Mouse (Mus musculus) heart, postnatal 4 days (tissue): ENCODE measurements around the gene Arid3a. TPM values are rescaled to one million over a fixed set of nuclear protein-coding genes. Genes with fewer than 3 reads are reported as not detected.
"Not testable (repeated sequence)": the region's sequence is repeated elsewhere in the genome, so short reads cannot be mapped to it uniquely, and the experiment has no call there.

Experiments used
- DNase-seq: peaks from one replicate; pipeline ENCODE4 v3.0.0; 2021
- total RNA-seq, 2 experiments: library from RNA; stranded (reverse); gene quantifications; 2 replicates each; pipeline ENCODE4 v1.2.3; 2021

Gene Arid3a
- total RNA-seq, result 1 to 10 TPM; 4.2 to 4.3 TPM

- peak; percentile 89 for DNase-seq
Measured at GRCm38 (mm10) chr10:79926491-79927323, at the start of gene Arid3a. Gene Arid3a, plus strand, starts transcription at chr10:79927043.

- no peak for DNase-seq
Measured at GRCm38 (mm10) chr10:79877174-79877573, 49.7 kb upstream of the Arid3a start.

- peak; percentile 42 for DNase-seq
Measured at GRCm38 (mm10) chr10:79877757-79878156, 49.1 kb upstream of the Arid3a start.

GRCm38 (mm10) chr10:79879527-79879926 is 47.3 kb upstream of the Arid3a start:
- DNase-seq, result no peak

DNA sequence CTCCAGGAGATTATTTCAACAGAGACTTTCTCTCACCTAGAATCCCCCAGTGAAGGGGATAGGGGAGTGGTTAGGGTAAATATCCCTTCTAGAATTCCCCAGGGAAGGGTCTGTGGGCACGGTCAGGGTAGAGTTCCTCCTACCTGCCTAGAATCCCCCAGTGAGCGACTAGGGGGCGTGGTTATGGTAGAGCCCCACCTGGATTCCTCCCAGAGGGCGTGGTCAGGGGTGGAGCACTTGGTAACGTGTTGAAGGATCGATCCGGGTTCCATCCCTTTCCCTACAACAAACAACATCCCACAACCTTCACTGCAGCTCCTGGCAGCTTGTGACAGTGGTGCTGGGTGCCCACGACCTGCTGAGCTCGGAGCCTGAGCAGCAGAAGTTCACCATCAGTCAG is 46.1 kb upstream of the Arid3a start:
- no peak for DNase-seq

DNA sequence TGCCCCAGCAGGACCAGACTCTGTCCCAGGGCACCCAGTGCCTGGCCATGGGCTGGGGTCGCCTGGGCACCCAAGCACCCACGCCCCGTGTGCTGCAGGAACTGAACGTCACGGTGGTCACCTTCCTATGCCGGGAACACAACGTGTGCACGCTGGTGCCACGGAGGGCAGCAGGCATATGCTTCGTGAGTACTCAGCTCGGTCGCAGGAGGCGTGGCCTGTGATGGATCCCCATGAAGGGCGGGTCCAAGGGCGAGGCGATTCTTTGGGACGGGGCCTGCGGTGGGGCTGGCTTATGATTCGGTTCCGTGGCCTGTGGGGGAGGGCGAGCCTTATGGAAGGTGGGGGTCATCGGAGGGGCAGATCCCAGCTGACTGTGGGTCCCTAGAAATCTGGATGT is 44.9 kb upstream of the Arid3a start:
- peak; percentile 40 for DNase-seq

GRCm38 (mm10) chr10:79883297-79884084 is 43.4 kb upstream of the Arid3a start:
- DNase-seq, result peak; percentile 88

DNA sequence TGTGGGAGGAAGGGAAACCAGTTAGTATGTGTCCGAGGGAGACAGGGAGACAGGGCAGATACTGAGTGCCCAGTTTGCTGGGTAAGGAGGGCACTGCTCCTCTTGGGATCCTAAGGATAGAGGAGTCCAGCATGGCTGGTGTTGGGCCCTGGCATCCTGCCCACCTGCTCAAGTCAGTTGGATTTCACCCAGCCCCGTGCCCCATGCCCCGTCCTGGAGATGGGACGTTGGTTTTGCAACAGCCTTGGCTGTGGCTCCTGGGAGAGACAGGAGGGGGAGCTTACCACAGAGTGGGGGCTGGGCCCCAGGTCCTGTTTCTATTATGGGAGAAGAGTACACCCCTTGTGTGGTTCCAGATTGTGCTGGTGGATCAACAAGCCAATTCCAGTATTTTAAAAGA is 42.4 kb upstream of the Arid3a start:
- DNase-seq, result peak; percentile 77

DNA sequence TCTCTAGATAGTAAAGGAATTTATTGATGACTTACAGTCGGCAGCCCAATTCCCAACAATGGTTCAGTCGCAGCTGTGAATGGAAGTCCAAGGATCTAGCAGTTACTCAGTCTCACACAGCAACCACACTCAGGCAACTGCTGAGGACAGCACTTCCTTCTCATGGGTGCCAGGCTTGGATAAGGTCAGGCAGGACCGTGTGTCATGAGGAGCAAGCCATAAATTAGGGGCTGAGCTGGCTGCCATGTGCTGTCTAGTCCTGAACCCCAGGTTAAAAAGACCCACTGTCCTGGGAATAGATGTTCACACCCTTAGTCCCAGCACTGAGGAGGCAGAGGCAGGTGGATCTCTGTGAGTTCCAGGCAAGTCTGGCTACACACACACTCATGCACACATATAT is 41.9 kb upstream of the Arid3a start:
- not testable (repeated sequence) for DNase-seq

- DNase-seq, result no peak
Measured at GRCm38 (mm10) chr10:79886054-79886453, 40.8 kb upstream of the Arid3a start, which contains the start of gene Elane. Gene Elane, plus strand, starts transcription at chr10:79886247.

- no peak for DNase-seq
Measured at GRCm38 (mm10) chr10:79886611-79887010, 40.2 kb upstream of the Arid3a start.

DNA sequence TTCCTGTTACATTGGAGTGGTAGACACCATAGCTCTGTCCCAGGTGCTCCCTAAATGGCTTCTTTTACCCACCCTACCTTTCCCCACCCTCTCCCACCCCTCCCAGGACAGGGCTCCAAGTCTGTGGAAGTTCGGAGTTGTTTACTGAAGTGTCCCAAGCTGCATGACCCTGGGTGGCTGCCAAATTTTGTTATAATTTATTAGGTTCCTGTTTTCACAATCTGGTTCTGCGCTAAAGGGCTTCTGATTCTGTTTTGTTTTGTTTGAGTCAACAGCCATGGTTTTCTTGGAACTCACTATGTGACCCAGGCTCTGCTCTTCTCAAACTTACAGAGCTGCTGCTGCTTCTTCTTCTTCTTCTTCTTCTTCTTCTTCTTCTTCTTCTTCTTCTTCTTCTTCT is 37.5 kb upstream of the Arid3a start:
- DNase-seq, result no peak

GRCm38 (mm10) chr10:79890670-79891069 is 36.2 kb upstream of the Arid3a start, which contains the start of gene Cfd:
Gene Cfd, plus strand, starts transcription at chr10:79890853.
- DNase-seq, result no peak

GRCm38 (mm10) chr10:79892451-79893118 is 34.3 kb upstream of the Arid3a start:
- peak; percentile 84 for DNase-seq

GRCm38 (mm10) chr10:79896306-79896705 is 30.5 kb upstream of the Arid3a start:
- DNase-seq, result no peak

GRCm38 (mm10) chr10:79896814-79897213 is 30.0 kb upstream of the Arid3a start:
- no peak for DNase-seq

GRCm38 (mm10) chr10:79897316-79898245 is 29.3 kb upstream of the Arid3a start:
- no peak for DNase-seq

DNA sequence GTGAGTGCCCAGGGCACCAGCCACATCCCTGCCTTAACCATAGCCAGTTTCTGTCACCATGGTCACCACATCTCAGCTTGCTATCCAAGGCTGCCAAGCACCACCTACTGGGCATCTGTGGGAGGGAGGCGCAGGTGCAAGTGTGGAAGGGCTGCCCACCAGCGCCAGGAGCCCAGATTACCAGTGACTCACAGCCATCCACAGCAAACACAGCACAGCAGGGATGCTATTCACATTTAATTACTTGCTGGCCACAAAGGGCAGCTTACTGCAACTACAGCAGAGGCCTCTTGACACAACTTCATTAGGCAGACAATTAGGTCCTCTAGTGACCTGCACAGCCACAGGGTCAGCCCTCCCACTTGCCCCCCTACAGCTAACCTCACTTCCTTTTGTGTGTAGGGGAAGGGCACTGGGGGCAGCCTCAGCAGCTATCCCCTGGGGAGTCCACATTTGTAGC is 25.9 kb upstream of the Arid3a start:
- DNase-seq, result no peak

- DNase-seq, result no peak
Measured at GRCm38 (mm10) chr10:79906712-79907111, 20.1 kb upstream of the Arid3a start.

DNA sequence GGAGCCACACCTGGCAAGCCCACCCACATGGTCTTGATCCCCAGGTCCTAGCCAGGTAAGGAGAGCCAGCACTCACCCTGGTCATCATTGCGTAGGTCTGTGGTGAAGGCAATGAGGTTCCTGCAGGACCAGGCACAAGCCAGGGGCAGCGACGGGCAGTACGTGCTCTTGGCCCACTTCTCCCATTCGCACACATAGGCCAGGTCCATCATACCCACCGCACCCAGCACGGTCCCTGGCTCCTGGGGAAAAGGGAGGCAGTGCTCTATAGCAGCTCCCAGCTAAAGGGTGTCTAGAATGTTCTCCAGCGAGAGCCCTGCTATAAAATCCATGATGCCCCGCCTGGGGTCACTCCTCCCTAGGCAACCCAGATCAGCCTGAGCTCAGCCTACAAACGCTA is 19.4 kb upstream of the Arid3a start:
- no peak for DNase-seq
